Mouse (Mus musculus): ENCODE results near the gene Zscan5b.
A peak's percentile ranks its signal among the peaks of the same experiment; 100 is the strongest.
"Not testable (repeated sequence)": the region's sequence is repeated elsewhere in the genome, so short reads cannot be mapped to it uniquely, and the experiment has no call there.

Gene Zscan5b

GRCm38 (mm10) chr7:6244361-6245292, 22.5 kb downstream of the Zscan5b start:
- DNase-seq (ENCODE audit: low read depth, low spot score): no peak

GRCm38 (mm10) chr7:6252410-6252809, 30.3 kb downstream of the Zscan5b start, which contains the start of gene Epp13:
Epp13 (plus strand) TSS chr7:6252710.
- no peak for DNase-seq (ENCODE audit: low read depth, low spot score)

GRCm38 (mm10) chr7:6254451-6254850, 32.4 kb downstream of the Zscan5b start:
- DNase-seq (ENCODE audit: low read depth, low spot score): no peak

- no peak for DNase-seq (ENCODE audit: low read depth, low spot score)
These were observed 35.3 kb downstream of the Zscan5b start for GRCm38 (mm10) chr7:6257386-6257785.

GRCm38 (mm10) chr7:6258232-6259220, 36.4 kb downstream of the Zscan5b start:
- DNase-seq (ENCODE audit: low read depth, low spot score): no peak

GRCm38 (mm10) chr7:6260004-6260403, 37.9 kb downstream of the Zscan5b start:
- not testable (repeated sequence) for DNase-seq (ENCODE audit: low read depth, low spot score)

- no peak for DNase-seq (ENCODE audit: low read depth, low spot score)
These were observed 40.0 kb downstream of the Zscan5b start for GRCm38 (mm10) chr7:6262120-6262519.

- no peak for DNase-seq (ENCODE audit: low read depth, low spot score)
These were observed 40.9 kb downstream of the Zscan5b start for GRCm38 (mm10) chr7:6262984-6263383.

GRCm38 (mm10) chr7:6265695-6266094, 43.6 kb downstream of the Zscan5b start:
- DNase-seq (ENCODE audit: low read depth, low spot score): no peak

- no peak for DNase-seq (ENCODE audit: low read depth, low spot score)
These were observed 55.8 kb downstream of the Zscan5b start for GRCm38 (mm10) chr7:6277906-6278305.

- peak; percentile 72 for DNase-seq (ENCODE audit: low read depth, low spot score)
These were observed 60.7 kb downstream of the Zscan5b start for GRCm38 (mm10) chr7:6282749-6283148.

- peak; percentile 79 for DNase-seq (ENCODE audit: low read depth, low spot score)
These were observed 61.5 kb downstream of the Zscan5b start for GRCm38 (mm10) chr7:6283451-6284075.

- DNase-seq (ENCODE audit: low read depth, low spot score): no peak
These were observed 62.4 kb downstream of the Zscan5b start for GRCm38 (mm10) chr7:6284442-6285012.

GRCm38 (mm10) chr7:6285366-6285765, 63.3 kb downstream of the Zscan5b start:
- DNase-seq (ENCODE audit: low read depth, low spot score): no peak

- peak; percentile 95 for DNase-seq (ENCODE audit: low read depth, low spot score)
These were observed 64.0 kb downstream of the Zscan5b start, which contains the start of gene Zfp667 for GRCm38 (mm10) chr7:6285842-6286705. Zfp667 (plus strand) TSS chr7:6286579.

GRCm38 (mm10) chr7:6286921-6287531, 64.9 kb downstream of the Zscan5b start:
- no peak for DNase-seq (ENCODE audit: low read depth, low spot score)
